Mouse (Mus musculus) lung, adult 18-20 months (tissue): Measurements from ENCODE around the gene Flcn.

Experiments used
- DNase-seq, 2 experiments: peaks; one replicate each; pipeline ENCODE4 v3.0.0; 2022; ENCODE audit warnings: mixed read lengths in 2 of 2

The Flcn gene

GRCm38 (mm10) chr11:59760796-59761195 is 49.0 kb downstream of the Flcn start:
- no peak for DNase-seq

DNA sequence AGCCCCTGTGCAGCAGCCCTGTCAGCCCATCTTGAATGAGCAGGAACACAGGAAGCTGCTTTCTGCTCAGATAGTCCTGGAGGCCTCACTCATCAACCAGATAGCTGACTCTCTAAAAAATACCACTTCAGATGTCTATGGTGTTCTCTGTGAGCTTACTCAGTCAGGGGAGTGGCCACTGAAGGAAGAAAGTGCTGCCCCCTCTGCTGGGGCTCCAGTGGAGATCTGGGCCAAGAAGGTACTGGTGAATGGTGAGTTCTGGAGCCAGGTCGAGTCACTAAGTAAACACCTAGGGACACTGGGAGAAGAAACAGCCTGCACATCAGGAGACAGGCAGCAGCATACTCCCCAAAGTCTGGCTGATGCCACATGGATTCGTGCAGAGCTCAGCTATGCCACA is 50.2 kb downstream of the Flcn start:
- no peak for DNase-seq

- DNase-seq: peak; percentile 18 to 29
These were observed 50.6 kb downstream of the Flcn start for GRCm38 (mm10) chr11:59759178-59759577.

DNA sequence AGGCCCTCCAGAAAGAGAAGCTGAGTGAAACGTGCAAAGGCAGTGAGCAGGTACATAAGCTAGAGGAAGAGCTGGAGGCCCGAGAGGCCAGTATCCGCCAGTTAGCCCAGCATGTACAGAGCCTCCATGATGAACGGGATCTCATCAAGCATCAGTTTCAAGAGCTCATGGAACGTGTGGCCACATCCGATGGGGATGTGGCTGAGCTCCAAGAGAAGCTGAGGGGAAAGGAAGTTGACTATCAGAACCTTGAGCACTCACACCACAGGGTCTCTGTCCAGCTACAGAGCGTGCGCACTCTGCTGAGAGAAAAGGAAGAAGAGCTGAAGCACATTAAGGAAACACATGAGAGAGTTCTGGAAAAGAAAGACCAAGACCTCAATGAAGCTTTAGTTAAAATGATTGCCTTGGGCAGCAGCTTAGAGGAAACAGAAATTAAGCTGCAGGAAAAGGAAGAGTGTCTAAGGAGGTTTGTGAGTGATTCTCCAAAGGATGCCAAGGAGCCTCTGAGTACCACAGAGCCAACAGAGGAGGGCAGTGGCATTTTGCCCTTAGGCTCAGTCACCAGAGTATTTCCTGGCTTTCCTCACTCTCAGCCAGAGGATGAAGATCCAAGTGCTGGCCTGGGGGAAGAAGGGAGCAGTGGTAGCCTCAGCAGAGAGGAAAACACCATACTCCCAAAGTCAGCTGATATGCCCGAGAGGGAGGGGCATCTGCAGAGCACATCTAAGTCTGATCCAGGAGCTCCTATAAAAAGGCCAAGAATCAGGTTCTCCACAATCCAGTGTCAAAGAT is 51.4 kb downstream of the Flcn start:
- no peak for DNase-seq

DNA sequence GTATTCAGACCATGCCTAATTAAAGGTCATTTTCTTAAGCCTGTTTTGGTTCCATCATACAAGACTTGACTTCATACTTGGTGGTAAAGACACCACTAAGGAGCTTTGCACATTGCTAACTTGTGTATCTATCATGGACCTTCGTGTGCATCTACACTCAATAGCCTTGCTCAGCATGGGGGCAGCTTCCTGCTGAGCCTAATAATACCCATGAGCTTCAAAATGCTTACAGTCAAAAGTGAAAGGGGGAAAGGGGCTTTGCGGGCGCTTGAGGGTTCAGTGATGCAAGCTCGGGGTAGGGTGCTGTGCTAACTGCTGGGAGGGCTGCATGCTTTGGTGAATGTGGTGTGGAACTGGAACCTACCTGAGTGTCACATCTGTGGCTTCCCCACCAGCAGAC is 53.5 kb downstream of the Flcn start:
- no peak for DNase-seq

GRCm38 (mm10) chr11:59754504-59754903 is 55.3 kb downstream of the Flcn start:
- DNase-seq: no peak

DNA sequence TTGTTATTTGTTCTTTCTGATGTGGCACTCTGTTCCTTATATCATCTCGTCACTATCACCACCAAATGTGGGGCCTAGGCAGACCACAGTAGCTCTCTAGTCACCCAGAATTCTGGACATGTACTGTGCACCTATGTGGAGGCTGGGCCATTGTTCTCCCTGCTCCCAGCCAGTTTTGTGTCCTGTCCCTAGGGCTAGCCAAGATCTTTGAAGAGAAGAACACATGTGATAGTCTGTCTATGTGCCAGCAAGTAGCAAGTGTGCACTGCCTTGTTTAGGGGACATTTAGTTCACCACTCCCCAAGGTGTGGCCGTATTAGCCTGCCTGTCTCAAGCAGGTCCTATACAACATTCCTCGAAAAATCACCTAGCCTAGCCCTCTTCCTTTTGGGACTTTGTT is 60.8 kb downstream of the Flcn start:
- DNase-seq: no peak

DNA sequence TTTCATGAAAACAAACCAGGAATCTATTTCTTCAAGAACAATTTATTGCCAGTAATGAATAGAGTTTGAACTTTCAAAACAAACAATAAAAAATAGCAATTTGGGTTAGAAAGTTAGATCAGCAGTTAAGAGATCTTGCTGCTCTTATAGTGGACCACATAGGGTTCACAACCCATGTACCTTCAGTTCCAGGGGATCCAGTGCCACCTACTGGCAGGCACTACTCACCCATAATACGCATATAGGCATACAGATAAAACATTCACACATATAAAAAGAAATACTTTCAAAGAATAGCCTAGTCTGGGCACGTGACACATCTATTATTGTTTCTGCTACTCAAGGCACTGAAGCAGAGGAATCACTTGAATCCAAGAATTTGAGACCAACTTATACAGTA is 63.2 kb downstream of the Flcn start:
- peak; percentile 62 to 74 for DNase-seq

DNA sequence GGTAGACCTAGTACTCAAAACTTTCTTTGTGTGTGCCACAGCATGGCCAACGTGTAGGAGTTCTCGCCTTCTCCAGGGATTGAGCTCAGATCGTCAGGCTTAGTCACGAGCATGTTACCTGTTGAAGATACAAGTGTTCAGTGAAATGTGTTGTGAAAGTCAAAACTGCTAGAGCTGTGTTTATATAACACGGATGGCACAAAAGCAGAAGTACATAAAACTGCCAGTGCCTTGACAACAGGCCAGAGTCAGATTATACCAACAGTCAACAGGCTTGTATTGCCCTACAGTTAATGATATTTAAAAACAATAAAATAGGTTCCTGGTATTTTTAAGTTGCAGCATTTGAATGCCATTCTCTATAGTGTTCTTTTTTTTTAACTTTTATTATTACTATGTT is 64.0 kb downstream of the Flcn start:
- DNase-seq: no peak

DNA sequence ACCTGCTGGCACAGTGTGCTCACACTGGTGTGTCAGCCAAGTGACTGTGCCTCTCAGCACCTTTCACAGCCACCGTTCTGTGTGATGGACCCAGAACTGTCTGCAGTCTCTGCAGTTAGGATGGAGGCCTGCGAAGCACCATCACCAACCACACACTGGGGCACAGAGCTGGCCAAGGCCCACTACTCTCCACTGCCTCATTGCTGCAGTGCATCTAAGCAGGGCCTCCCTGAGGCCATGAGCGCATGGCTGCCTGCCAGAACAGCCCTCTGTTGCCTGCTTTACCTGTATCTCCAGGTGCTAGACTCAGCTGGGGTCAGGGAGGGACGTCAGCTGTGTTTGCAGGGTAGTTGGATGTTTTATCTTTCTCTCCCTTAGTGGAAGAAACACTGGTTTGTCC is 65.4 kb downstream of the Flcn start:
- DNase-seq: no peak

DNA sequence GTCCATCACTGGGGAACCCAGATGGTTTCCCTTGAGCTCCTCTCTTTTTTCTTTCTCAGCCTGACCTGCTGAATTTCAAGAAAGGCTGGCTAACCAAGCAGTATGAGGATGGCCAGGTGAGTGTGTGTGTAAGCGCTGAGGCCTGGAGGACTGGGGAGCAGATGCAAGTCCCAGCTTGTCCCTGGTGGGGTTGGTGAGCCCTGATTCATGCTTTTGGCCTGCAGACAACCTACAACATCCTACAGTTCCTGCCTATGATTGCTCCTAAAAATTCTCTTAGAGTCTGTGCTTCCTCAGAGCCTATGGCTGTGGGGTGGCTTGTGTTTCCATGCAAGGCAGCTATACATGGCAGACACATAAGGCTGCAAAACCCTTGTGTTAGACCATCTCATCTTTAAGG is 66.1 kb downstream of the Flcn start:
- DNase-seq: no peak

- DNase-seq: no peak
These were observed 66.5 kb downstream of the Flcn start for GRCm38 (mm10) chr11:59743307-59743706.

- DNase-seq: no peak
These were observed 67.9 kb downstream of the Flcn start for GRCm38 (mm10) chr11:59741915-59742314.
